Mouse (Mus musculus): ENCODE measurements around the gene Bcl9. TPM values are rescaled to one million over a fixed set of nuclear protein-coding genes. Genes with fewer than 3 reads are reported as not detected.

Bcl9 gene
- polyA plus RNA-seq, 1 experiment from 2014 or later: 102 TPM

DNA sequence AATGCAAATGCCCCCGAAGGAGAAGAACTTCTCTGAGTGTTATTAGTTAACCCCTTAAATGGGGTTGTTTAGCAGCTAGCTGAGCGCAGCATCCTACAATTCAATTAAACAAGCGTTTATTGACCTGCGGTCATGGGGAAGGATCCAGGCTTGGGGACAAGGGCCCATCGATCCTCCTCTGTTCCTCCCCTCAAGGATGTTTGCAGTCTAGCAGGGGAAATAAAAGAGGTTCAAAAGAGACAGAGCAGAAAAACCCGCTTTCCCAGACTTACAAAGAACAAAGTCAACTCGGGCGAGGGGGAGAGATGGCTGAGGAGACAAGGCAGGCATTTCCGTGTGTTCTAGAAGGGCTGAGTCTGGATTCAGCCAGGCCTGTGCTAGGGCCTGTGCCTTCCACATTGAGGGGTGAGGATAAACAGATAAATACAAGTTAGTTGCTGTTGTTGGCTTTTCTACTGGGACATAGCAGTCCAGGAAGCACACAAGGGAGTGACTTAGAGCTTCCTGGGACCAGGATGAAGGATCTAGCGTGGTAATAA lies 55.0 kb downstream of the Bcl9 start:
- H3K4me3 ChIP-seq (replicated peaks; ENCODE audit: low read length): no peak overlapping the region
- no peak overlapping the region for H3K4me2 ChIP-seq (ENCODE audit: low read length)
- WGBS: 23% methylated on average over 10 of the region's 10 CpGs
- no peak for ATAC-seq
- no peaks in the 10 kb centered on the region for H3K9me3 ChIP-seq (ENCODE audit: control insufficient read depth, low read length)
- H3K27ac ChIP-seq (ENCODE audit: low read length): no peak overlapping the region
- H3K9ac ChIP-seq (replicated peaks; ENCODE audit: low read depth, low read length): no peak overlapping the region
- no peaks in the 10 kb centered on the region for H3K36me3 ChIP-seq (ENCODE audit: control insufficient read depth, insufficient read depth)
- peaks cover 7% of the 10 kb centered on the region for H3K4me1 ChIP-seq (replicated peaks; ENCODE audit: control insufficient read depth, insufficient read depth, low read length)
- H3K27me3 ChIP-seq (replicated peaks; ENCODE audit: control insufficient read depth, insufficient read depth, low read length): no peaks in the 10 kb centered on the region

- Histone ChIP-seq H3K4me1 (replicated peaks; ENCODE audit: control insufficient read depth, insufficient read depth, low read length) (peaks cover 7% of the 10 kb centered on the region), H3K4me2 (ENCODE audit: low read length) (no peak overlapping the region), H3K9ac (replicated peaks; ENCODE audit: low read depth, low read length) (no peak overlapping the region), H3K27me3 (replicated peaks; ENCODE audit: control insufficient read depth, insufficient read depth, low read length) (no peaks in the 10 kb centered on the region), H3K4me3 (replicated peaks; ENCODE audit: low read length) (no peak overlapping the region), H3K27ac (ENCODE audit: low read length) (no peak overlapping the region), H3K9me3 (ENCODE audit: control insufficient read depth, low read length) (no peaks in the 10 kb centered on the region), H3K36me3 (ENCODE audit: control insufficient read depth, insufficient read depth) (no peaks in the 10 kb centered on the region)
- ATAC-seq: no peak
- 45% methylated on average over 6 of the region's 6 CpGs for WGBS
Measured at GRCm38 (mm10) chr3:97241826-97242225, 55.9 kb downstream of the Bcl9 start.

DNA sequence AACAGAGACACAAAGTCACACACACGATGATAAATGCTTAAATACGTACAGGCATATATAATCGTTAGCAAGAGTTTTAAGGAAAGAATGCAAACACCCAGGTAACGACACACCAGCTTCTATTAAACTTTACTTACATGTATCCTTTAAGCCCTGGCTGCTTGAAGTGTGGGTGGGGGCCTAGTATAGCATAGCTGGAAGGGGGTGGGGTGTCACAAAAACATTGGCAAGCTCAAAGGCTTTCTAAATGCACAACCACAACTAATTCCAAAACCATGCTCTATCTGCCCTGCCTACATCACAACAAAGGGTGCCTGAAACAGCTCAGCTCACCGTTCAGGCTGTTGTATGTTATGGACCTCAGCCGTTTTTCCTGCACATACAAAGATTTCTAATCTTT lies 57.9 kb downstream of the Bcl9 start:
- ATAC-seq: no peak
- no peaks in the 10 kb centered on the region for H3K36me3 ChIP-seq (ENCODE audit: control insufficient read depth, insufficient read depth)
- no peaks in the 10 kb centered on the region for H3K9me3 ChIP-seq (ENCODE audit: control insufficient read depth, low read length)
- no peak overlapping the region for H3K4me3 ChIP-seq (replicated peaks; ENCODE audit: low read length)
- no peak overlapping the region for H3K9ac ChIP-seq (replicated peaks; ENCODE audit: low read depth, low read length)
- WGBS: 80% methylated on average over 6 of the region's 6 CpGs
- H3K4me1 ChIP-seq (replicated peaks; ENCODE audit: control insufficient read depth, insufficient read depth, low read length): peaks cover 7% of the 10 kb centered on the region
- H3K4me2 ChIP-seq (ENCODE audit: low read length): no peak overlapping the region
- H3K27ac ChIP-seq (ENCODE audit: low read length): no peak overlapping the region
- no peaks in the 10 kb centered on the region for H3K27me3 ChIP-seq (replicated peaks; ENCODE audit: control insufficient read depth, insufficient read depth, low read length)

- 86% methylated on average over 5 of the region's 5 CpGs for WGBS
- ATAC-seq: no peak
- no peak overlapping the region for H3K4me3 ChIP-seq (replicated peaks; ENCODE audit: low read length)
- H3K36me3 ChIP-seq (ENCODE audit: control insufficient read depth, insufficient read depth): no peaks in the 10 kb centered on the region
- no peaks in the 10 kb centered on the region for H3K27me3 ChIP-seq (replicated peaks; ENCODE audit: control insufficient read depth, insufficient read depth, low read length)
- peaks cover 7% of the 10 kb centered on the region for H3K4me1 ChIP-seq (replicated peaks; ENCODE audit: control insufficient read depth, insufficient read depth, low read length)
- H3K9ac ChIP-seq (replicated peaks; ENCODE audit: low read depth, low read length): no peak overlapping the region
- no peak overlapping the region for H3K4me2 ChIP-seq (ENCODE audit: low read length)
- no peaks in the 10 kb centered on the region for H3K9me3 ChIP-seq (ENCODE audit: control insufficient read depth, low read length)
- no peak overlapping the region for H3K27ac ChIP-seq (ENCODE audit: low read length)
Measured at GRCm38 (mm10) chr3:97239316-97239715, 58.4 kb downstream of the Bcl9 start.

- H3K9ac ChIP-seq (replicated peaks; ENCODE audit: low read depth, low read length): no peak overlapping the region
- H3K4me1 ChIP-seq (replicated peaks; ENCODE audit: control insufficient read depth, insufficient read depth, low read length): peaks cover 7% of the 10 kb centered on the region
- H3K27me3 ChIP-seq (replicated peaks; ENCODE audit: control insufficient read depth, insufficient read depth, low read length): no peaks in the 10 kb centered on the region
- ATAC-seq: no peak
- H3K4me2 ChIP-seq (ENCODE audit: low read length): no peak overlapping the region
- H3K9me3 ChIP-seq (ENCODE audit: control insufficient read depth, low read length): no peaks in the 10 kb centered on the region
- 77% methylated on average over 2 of the region's 2 CpGs for WGBS
- no peak overlapping the region for H3K27ac ChIP-seq (ENCODE audit: low read length)
- no peaks in the 10 kb centered on the region for H3K36me3 ChIP-seq (ENCODE audit: control insufficient read depth, insufficient read depth)
- H3K4me3 ChIP-seq (replicated peaks; ENCODE audit: low read length): no peak overlapping the region
Measured at GRCm38 (mm10) chr3:97238521-97238920, 59.2 kb downstream of the Bcl9 start.

DNA sequence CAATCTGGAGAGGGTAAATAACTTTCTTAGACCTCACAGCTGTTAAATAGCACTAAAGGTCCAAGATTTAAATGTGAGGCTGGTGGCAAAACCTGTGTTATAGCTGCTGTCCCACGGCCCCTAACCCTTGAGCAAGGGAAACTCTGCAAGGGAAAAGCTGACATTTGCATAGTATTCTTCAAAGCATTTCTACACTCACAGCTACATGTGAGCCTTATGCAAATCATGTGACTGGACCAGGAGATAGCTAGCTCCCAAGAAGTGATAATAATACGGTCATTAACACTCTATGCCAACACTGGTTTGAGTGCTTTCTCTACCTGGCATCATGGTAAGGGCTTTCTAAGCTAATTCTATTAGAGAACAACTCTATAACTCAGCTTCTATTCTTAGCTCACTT lies 60.3 kb downstream of the Bcl9 start:
- no peaks in the 10 kb centered on the region for H3K9me3 ChIP-seq (ENCODE audit: control insufficient read depth, low read length)
- H3K4me3 ChIP-seq (replicated peaks; ENCODE audit: low read length): no peak overlapping the region
- no peak overlapping the region for H3K4me2 ChIP-seq (ENCODE audit: low read length)
- no peak overlapping the region for H3K27ac ChIP-seq (ENCODE audit: low read length)
- H3K9ac ChIP-seq (replicated peaks; ENCODE audit: low read depth, low read length): no peak overlapping the region
- peaks cover 2% of the 10 kb centered on the region; the same call in 1 of the 2 replicates for H3K4me1 ChIP-seq (replicated peaks; ENCODE audit: control insufficient read depth, insufficient read depth, low read length)
- H3K36me3 ChIP-seq (ENCODE audit: control insufficient read depth, insufficient read depth): no peaks in the 10 kb centered on the region
- no peaks in the 10 kb centered on the region for H3K27me3 ChIP-seq (replicated peaks; ENCODE audit: control insufficient read depth, insufficient read depth, low read length)
- no peak for ATAC-seq
- WGBS: 93% methylated on average over 2 of the region's 2 CpGs

GRCm38 (mm10) chr3:97234797-97235196 lies 62.9 kb downstream of the Bcl9 start:
- Histone ChIP-seq H3K9ac (replicated peaks; ENCODE audit: low read depth, low read length) (no peak overlapping the region), H3K4me3 (replicated peaks; ENCODE audit: low read length) (no peak overlapping the region), H3K27me3 (replicated peaks; ENCODE audit: control insufficient read depth, insufficient read depth, low read length) (no peaks in the 10 kb centered on the region), H3K27ac (ENCODE audit: low read length) (no peak overlapping the region), H3K36me3 (ENCODE audit: control insufficient read depth, insufficient read depth) (no peaks in the 10 kb centered on the region), H3K4me2 (ENCODE audit: low read length) (no peak overlapping the region), H3K9me3 (ENCODE audit: control insufficient read depth, low read length) (no peaks in the 10 kb centered on the region), H3K4me1 (replicated peaks; ENCODE audit: control insufficient read depth, insufficient read depth, low read length) (0 out of 2 replicates have a peak, but pooled peaks cover 3% of the 10 kb centered on the region)
- ATAC-seq: no peak
- WGBS: 84% methylated on average over 14 of the region's 14 CpGs

DNA sequence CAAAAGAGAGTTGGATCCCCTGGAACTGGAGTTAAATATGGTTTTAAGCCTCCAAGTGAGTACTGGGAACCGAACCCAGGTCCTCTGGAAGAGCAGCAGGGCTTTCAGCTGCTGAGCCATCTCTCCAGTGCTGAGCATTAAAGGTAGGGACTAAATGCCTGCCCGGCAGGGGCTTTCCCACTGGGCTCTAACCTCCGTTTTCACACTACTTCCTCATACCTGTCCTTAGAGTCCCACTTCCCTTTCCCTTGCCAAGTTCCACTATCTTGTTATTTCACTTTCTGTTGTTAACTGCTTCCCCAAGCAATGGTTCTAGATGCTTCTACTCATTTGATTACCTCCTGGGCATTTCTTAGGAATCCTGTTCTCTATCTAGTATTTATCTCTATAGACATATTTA lies 65.4 kb downstream of the Bcl9 start:
- H3K27me3 ChIP-seq (replicated peaks; ENCODE audit: control insufficient read depth, insufficient read depth, low read length): no peaks in the 10 kb centered on the region
- H3K9me3 ChIP-seq (ENCODE audit: control insufficient read depth, low read length): no peaks in the 10 kb centered on the region
- peaks cover 12% of the 10 kb centered on the region for H3K4me1 ChIP-seq (replicated peaks; ENCODE audit: control insufficient read depth, insufficient read depth, low read length)
- no peaks in the 10 kb centered on the region for H3K36me3 ChIP-seq (ENCODE audit: control insufficient read depth, insufficient read depth)
- H3K4me2 ChIP-seq (ENCODE audit: low read length): no peak overlapping the region
- H3K4me3 ChIP-seq (replicated peaks; ENCODE audit: low read length): no peak overlapping the region
- ATAC-seq: no peak
- WGBS: 91% methylated on average over 3 of the region's 3 CpGs
- H3K9ac ChIP-seq (replicated peaks; ENCODE audit: low read depth, low read length): no peak overlapping the region
- no peak overlapping the region for H3K27ac ChIP-seq (ENCODE audit: low read length)

DNA sequence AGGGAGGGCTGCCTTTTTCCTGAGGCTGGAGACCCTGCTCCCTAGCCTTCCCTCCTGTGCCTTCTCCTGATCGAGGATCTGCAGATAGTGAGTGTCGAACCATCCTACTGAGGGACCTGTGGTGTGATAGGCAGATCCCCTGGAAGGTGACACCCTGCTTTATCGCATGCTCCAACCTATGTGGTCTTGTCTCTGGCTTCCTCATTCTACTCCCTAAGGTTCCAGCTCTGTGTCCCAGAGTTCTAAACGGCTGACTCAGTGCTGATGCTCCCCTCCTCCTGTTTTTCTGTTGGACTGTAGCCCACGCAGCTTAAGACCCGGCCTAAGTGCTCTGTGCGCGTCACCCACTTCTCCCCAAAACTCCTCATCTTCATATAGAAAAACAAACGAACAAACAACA lies 65.9 kb downstream of the Bcl9 start:
- 86% methylated on average over 9 of the region's 9 CpGs for WGBS
- no peak overlapping the region for H3K4me2 ChIP-seq (ENCODE audit: low read length)
- H3K36me3 ChIP-seq (ENCODE audit: control insufficient read depth, insufficient read depth): no peaks in the 10 kb centered on the region

More for the DNA sequence above, 65.9 kb downstream of the Bcl9 start:
- no peak for ATAC-seq
- Histone ChIP-seq H3K9me3 (ENCODE audit: control insufficient read depth, low read length) (no peaks in the 10 kb centered on the region), H3K27me3 (replicated peaks; ENCODE audit: control insufficient read depth, insufficient read depth, low read length) (no peaks in the 10 kb centered on the region), H3K27ac (ENCODE audit: low read length) (no peak overlapping the region), H3K4me3 (replicated peaks; ENCODE audit: low read length) (no peak overlapping the region), H3K4me1 (replicated peaks; ENCODE audit: control insufficient read depth, insufficient read depth, low read length) (peaks cover 12% of the 10 kb centered on the region), H3K9ac (replicated peaks; ENCODE audit: low read depth, low read length) (no peak overlapping the region)

Data from forebrain, embryonic 16.5 days (tissue).